Mouse (Mus musculus) heart, adult 8-10 months (tissue): ENCODE measurements around the gene Lhx3. TPM values are rescaled to one million over a fixed set of nuclear protein-coding genes. Genes with fewer than 3 reads are reported as not detected.

Experiments
- DNase-seq: peaks from one replicate; pipeline ENCODE4 v3.0.0; 2022; ENCODE audit warnings: low spot score
- total RNA-seq, 4 experiments: library from RNA; stranded (reverse); gene quantifications; 2 replicates each; pipeline ENCODE4 v1.2.4; 2022

The Lhx3 gene
- total RNA-seq, 4 experiments from 2014 or later = not detected

DNA sequence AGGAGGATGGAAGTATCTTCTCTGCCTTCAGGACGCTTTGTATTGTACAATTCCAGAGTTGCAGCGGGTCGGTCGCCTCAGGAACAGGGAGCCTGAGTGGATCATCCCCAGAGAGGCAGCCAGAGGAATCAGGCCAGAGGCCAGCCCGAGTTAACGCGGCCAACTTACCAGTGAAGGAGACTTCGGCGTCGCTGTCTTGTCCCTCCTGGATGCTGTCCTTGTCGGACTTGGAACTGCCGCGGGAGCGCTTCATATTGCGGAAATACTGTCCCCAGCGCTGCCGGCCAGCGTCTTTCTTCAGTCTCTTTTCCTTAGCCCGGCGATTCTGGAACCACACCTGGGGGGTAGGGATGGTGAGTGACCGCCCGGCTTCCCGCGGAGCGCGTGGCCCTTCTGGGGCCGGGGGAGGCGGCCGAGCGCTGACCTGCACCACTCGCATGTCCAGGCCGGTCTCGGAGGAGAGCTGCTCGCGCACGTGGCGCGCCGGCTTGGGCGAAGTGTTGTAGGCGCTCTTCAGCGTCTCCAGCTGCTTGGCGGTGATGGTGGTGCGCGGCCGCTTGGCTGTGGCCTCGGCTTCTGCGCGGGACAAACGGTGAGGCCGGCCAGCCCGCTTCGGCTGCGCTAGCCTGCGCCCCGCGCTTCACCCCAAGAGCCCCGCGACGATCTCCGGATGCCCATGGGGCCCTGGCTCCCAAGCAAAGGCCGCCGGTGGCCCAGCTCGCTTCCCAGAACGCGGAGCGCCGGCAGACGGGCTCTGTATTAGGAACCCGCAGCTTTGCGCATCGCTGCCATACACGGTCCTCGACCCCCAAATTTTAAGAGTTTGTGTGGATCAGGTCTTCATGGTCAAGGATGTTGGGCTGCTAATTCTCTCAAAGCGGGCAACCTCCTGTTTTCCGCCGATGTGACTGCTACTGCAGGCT is 5.9 kb downstream of the Lhx3 start:
- no peak for DNase-seq

DNA sequence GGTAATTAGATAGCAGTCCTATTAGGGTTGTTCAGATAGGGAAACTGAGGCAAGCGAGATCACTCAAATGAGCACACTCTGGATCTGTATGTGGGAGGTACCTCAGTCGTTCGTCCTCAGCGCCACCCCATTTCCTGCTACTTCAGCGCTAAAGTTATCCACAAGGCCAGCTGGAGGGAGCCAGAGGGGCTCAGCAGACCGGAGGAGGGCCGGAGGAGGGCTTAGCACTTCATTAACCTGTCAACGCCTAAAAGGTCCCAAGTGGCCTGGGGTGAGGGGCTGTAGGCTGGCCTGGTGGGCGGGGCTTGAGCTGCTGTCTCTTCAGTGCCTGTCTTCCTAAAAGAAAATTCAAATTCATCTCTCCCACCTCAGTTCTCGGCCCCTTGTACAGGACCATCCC is 9.6 kb downstream of the Lhx3 start:
- DNase-seq = no peak

DNA sequence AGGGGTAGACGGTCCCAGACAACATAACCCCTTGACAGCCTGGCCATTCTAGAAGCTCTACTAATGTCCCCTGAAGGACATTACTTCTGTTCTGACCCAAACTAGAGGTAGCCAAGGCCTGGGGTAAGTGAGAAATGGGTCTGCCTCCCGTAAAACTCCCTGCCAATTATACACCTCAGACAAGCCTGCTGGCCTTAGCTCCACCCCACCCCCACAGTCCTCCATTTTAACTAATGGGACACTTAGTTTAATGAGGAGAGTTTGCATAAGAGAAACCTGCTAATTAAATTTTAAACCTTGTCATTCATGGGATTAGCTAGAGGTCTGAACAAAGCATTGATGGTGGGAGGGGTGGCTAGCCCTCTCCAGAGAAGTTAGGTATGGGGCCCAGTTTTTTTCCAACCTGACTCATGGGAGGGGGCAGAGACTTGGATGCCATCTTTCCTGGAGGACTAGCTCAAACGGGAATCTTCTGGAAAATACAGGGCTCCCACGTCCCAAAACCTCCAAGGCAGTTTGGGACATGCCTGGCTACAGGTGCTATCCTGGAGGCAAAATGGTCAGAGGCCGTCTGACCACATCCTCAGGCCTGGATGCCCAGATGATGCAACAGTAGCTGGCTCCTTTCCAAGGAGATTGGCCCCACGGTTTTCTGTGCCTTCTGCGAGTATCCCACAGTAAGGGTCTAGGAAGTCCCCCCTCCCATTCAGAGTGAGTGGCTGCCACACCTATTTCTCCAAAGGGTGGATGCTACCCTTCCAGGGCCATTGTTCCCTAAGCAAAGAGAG is 13.3 kb downstream of the Lhx3 start:
- no peak for DNase-seq

DNA sequence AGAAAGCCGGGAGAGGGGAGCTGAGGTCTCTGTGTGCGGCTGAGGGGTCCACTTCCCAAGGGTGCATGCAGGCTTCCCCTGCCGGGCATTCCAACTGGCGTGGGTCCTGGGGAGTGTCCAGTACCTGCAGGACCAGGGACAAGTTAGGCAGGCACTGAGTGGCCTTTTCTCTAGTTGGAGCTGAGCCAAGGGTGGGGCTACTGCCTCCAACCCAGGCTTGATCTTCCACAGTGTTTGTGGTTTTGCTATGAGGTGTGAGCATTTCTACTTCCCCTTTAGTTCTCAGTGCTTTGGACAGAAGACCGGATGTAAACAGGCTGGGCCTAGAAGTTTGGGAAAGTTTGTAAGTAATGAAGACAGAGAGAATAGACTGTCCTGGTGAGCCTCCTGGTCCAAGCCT is 19.6 kb downstream of the Lhx3 start:
- DNase-seq = peak; percentile 11

DNA sequence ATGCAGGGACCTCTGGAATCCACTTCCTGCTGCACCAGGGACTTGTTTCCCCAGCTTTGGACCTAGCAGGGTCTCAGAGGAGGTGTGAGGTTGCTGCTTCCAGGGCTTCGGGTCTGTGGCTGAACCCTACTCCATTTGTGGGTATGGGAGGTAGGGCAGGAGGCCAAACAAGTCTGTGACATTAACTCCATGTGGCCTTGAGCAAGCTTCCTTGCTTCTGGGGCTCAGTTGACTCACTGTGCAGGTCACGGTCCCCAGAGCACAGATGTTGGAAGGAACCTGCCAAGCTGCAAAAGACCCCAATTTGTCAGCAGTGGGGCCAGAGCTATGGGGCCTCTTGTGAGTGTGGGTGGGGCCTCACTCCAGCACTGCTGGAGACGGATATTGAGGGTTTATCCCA is 23.7 kb downstream of the Lhx3 start:
- DNase-seq = no peak

DNA sequence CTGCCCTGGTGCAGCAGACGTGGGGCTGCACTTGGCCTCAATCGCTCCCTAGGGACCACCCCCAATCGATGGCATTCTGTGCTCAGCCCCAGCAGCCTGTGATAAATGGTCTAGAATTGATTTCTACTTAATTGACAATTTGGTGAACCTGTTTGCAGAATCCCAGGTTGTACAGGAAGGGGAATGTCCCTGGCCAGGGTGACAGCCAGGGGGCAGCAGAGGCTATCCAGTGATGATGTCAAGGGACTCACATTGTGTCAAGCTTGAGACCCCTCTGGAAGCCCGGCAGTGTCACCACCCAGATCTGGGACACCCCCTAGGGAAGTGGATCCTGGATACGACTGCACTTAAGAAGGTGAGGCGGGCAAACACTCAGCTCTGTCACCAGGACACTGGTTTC is 25.4 kb downstream of the Lhx3 start:
- DNase-seq = peak; percentile 6

DNA sequence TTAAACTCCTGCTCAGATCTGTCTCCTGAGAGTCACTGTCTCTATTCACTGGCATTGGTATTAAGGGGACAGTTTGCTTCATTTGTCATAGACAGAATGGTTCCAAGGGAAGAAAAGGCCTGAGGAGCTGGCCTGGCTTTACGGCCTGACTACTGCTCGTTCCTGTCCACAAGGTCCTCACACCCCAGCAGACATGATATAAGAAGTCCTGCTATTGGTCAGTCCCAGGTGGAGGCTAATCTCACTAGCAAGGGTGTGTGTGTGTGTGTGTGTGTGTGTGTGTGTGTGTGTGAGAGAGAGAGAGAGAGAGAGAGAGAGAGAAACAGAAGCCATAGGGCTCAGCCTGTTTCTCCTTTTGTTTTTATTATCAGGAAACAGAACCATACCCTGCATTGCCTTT is 30.9 kb downstream of the Lhx3 start:
- DNase-seq = no peak

DNA sequence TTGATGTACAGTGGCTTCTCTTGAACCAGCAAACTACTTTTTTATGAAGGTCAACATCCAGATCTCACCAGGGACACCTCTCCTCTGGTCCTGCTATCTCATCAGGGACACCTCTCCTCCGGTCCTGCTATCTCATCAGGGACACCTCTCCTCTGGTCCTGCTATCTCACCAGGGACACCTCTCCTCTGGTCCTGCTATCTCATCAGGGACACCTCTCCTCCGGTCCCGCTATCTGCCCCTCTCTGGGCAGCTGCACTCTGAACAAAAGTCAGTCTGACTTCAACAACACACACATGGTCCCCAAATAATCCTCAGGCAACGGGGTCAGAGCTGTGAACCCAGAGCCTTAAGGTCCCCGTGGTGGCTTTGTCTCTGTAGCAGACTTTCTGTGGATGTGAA is 31.4 kb downstream of the Lhx3 start:
- DNase-seq = no peak

DNA sequence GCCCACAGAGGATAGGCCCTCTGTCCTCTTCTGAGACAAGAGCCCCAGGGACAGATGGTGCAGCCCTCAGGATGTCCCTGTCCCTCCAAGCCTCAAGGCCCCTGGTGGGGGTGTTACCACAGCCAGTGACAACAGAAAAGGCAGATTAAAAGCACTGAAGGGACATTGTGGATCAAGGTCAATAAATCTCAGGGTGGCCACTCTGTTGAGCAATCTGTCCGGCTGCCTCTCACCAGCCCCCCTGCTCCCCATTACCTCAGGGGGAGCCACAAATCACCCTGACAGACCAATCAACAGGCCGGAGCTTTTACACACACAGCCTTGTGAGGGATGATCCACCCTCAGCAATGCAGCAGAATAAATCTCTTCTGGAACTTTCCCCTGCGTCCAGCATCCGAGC is 32.9 kb downstream of the Lhx3 start:
- no peak for DNase-seq

DNA sequence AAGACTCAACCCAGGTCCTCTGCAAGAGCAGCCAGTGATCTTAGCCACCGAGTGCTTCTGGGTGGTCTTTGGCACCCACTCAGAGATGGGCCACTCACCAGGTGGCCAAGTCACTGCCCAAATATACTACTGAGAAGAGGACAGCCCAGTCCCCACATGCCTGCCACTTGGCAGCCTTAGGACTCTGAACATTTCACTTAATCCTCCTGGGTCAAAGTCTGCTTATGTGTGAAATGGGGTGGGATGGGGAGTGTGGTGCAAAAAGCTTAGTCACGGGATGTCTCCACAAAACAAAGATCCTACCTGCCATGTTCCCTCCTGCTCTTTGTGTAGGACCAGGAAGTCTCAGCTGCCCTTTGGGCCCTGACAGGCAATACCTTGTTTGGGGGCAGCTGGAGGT is 35.9 kb downstream of the Lhx3 start:
- DNase-seq = no peak

DNA sequence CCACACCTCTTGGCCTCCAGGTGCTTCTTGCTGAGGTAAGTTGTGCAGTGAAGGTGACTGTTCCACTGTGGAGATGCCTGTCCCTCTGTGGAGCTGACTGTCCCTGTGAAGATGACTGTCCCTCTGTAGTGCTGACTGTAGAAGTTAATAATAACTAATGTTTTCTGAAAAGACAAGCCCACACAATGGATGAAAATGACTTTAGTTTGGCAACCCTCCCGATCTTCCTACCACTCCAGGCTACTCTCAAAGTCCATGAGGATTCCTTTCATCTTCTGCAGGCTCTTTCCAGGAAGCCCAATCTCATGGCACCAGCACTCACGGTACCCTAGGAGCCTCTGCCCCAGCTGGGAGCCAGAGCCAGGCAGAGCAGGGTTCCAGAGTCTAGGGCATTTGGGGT is 37.7 kb downstream of the Lhx3 start:
- no peak for DNase-seq

DNA sequence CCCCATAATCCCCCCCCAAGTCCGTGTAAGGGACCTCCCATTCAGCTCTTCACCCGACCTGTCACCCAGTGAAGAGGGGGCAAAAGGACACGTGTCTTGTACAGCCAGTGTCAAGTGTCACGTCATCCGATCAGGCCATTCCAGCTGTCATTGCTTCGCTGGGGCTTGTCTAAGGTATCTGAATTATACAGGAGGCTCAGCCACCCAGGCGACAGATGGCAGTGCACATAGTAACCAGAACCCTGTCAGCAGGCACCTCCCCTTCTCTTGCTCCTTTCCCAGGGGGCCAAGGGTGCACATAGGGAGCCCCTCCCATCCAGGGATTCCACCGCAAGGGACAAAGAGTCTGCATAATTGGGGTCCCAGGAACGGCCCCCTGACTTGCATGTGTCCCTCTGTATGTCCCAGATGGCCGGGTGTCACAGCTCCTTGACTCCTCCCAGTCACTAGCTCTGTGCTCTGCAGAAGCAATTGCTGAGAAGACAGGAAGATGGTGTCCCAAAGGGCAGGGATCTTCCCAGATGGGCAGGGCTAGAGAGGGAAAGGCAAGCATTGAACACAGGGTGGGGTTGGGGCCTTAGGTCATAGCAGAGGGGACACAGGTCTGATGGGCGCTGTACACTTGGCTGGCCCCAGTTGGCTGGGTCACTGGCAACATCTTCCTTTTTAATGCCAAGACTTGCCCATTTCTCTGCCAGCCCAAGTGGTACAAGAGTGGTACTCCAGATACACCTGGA is 39.1 kb downstream of the Lhx3 start:
- DNase-seq = no peak

DNA sequence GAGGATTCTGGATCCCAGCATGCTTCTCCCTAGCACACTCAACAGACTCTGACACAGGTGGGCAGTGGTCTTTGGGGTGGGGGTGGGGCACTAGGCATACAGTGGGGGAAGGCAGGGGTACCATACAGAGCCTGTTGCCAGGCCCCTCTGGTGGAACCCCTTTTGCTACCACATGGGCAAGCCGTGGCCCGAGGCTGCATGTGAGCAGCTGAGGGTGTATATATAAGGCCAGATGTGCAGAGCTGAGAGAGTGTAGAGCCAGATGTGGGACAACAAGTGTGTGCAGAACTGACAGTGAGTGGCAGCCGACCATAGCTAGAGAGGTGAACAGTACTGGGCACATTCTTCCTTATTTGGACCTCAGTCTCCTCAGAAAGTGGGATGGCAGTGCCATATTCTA is 41.2 kb downstream of the Lhx3 start:
- no peak for DNase-seq

DNA sequence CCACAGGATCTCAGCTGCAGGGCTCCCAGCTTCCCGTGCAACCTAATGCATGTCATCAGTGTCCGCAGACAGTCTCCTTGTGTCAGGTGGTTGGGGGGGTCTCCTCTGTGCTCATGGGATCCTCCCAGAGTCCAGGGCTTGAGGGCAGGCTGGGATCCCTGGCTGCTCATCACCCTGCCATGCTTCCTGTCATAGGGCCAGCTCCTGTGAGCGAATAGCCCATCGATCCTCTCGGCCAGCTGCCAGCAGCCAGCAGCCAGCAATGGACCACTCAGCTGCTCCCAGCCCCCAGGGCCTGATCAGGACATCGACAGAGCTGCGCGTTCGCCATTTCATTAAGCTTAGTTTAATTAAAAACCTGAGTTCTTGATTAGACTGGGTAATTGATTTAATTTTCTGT is 50.0 kb downstream of the Lhx3 start:
- no peak for DNase-seq

DNA sequence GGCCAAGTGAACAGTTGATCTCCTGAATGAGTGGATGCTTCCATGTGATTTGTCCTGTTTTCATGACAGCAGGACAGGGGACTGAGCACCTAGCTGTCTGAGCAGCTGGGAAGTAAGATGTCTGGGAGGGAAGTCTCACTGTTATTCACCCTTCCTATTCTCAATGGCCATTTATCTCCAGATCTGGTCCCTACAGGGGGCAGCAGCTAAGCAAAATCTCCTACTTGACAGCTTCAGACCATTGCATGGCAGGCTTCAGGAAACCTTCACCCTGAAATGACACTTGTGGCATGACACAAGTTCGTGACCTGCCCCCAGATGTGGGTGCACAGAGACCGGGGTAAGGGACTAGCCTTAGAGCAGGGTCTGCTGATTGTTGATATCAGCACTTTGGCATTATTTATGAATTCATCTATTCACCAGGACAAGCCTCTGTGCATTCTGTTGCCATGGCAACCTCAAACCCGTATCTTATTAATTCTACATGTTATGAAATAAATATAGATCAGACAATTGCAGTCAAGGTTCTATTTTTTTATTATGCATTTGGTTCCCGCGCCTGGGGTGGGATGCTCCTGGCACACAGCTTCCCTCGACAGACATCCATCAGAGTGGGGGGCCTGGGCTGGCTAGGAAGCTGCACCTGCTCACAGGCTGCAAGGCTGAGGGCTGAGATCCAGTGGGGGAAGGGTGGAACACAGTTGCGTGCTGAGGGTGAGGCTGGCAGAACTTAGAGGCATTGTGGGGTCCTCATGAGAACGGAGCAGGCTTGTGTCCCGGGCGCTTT is 51.7 kb downstream of the Lhx3 start:
- no peak for DNase-seq

DNA sequence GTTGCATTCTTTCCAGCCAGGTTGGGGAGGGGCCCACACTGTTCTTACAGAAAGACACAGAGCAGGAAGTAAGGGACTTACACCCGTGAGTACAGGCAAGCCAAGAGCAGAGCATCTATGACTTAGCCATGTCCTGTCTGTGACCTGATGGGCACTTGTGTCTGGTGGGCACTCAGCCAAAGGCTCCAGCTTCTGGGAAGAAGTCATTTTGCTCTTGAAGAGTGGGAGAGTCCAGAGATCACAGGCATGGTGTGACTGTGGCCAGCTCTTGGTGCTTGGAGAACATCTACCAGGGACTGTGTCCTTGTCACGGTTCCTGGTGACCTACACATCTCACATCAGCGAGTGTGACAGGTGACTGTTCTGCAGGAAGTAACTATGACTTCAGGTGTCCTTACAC is 52.4 kb downstream of the Lhx3 start:
- DNase-seq = no peak

DNA sequence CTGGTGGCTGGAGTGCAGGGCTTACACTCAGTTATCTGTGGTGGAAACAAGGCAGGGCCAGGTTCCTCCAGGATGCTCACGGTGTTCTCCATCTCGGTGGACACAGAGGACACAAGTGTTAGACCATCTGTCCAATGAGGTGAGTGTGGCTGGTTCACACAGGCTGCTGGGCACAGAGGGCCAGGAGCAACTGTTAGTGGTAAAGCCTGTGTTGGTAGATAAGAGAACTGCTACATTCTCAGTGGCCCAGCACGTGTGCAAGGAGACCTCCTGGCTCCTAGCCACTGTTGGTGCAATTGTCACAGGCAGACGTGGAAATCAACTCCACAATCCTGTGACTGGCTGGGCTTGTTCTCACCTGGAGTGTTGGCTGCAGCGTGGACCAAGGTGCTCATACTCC is 53.5 kb downstream of the Lhx3 start:
- DNase-seq = no peak

DNA sequence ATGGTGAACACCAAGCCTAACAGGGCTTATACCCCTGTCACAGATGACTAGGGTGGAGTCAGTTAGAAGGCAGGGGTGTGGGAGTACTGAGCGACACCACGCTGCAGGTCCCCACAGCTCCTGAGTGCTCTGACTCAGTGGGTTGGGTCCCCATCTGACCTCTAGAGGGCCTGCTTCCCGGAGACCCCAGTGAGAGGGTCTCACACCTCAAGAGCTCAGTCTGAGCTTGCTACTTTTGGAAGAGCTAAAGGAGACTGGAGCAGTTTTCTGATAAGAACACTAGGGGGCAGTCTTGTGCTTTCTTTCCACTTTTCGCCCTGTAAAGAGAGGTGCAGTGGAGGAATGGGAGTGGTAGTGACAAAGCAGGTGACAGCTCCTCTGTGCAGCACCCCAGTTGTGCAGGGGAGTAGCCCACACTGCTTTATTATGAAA is 54.2 kb downstream of the Lhx3 start:
- DNase-seq = no peak

DNA sequence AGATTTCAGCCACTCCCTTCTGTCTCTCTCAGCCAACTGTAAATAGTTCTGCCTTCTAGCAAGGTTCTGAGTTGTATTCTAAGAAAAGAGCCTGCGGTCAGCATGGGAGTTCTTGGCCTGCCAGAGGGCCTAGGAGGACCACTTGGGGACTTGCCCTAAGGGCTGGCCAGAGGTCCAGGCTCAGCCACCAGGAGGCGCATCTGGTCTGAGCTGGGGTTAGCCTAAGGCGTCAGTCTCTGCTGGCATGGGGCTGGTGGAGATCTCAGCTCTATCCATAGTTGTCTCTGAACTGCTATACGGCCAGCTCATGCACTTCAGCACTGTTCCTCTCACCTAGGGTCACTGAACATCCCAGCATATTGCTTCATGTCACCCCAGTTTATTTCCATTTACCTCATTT is 54.8 kb downstream of the Lhx3 start:
- DNase-seq = no peak
